Mouse (Mus musculus) MEL (cell line): ENCODE results near the gene Zkscan6. TPM values are rescaled to one million over a fixed set of nuclear protein-coding genes. Genes with fewer than 3 reads are reported as not detected.

ENCODE experiments used
- DNase-seq: peaks from one replicate; pipeline ENCODE4 v3.0.0; 2011; ENCODE audit warnings: low read depth, low spot score
- H3K27ac ChIP-seq: 2 replicates; pipeline ENCODE4 v1.5.1; 2012; ENCODE audit warnings: low read depth, mild to moderate bottlenecking, control low read depth, low read length, moderate library complexity; ENCODE audit not compliant: control insufficient read depth
- H3K27me3 ChIP-seq, 2 experiments: fragments of 150-350 bp in 1 of 2; sonication (generic) in 1 of 2; 2 replicates each; pipeline ENCODE4 v1.6.1; 2012; ENCODE audit warnings: low read length in 2 of 2, mild to moderate bottlenecking in 2 of 2, improper control_type of control experiment in 1 of 2, moderate library complexity in 1 of 2; ENCODE audit not compliant: insufficient read depth in 2 of 2, control insufficient read depth in 1 of 2
- H3K36me3 ChIP-seq, 2 experiments: 2 replicates each; pipeline ENCODE4 v1.6.1; 2012 to 2014; ENCODE audit warnings: low read length in 2 of 2, improper control_type of control experiment in 1 of 2, inconsistent platforms in 1 of 2, mild to moderate bottlenecking in 1 of 2; ENCODE audit not compliant: insufficient read depth in 2 of 2, control insufficient read depth in 1 of 2
- H3K4me1 ChIP-seq, 2 experiments: fragments of 150-350 bp in 1 of 2; sonication (generic) in 1 of 2; 2 replicates each; pipeline ENCODE4 v1.6.1; 2012; ENCODE audit warnings: low read length in 2 of 2, improper control_type of control experiment in 1 of 2, mild to moderate bottlenecking in 1 of 2; ENCODE audit not compliant: insufficient read depth in 2 of 2, control insufficient read depth in 1 of 2
- H3K4me3 ChIP-seq, 2 experiments: fragments of 150-350 bp in 1 of 2; sonication (generic) in 1 of 2; 2 replicates each; pipeline ENCODE4 v1.5.1; 2012; ENCODE audit warnings: low read depth in 2 of 2, low read length in 2 of 2, mild to moderate bottlenecking in 2 of 2, moderate library complexity in 2 of 2, control low read depth in 1 of 2, improper control_type of control experiment in 1 of 2; ENCODE audit not compliant: control insufficient read depth in 1 of 2, insufficient read depth in 1 of 2
- H3K79me2 ChIP-seq: 2 replicates; pipeline ENCODE4 v1.6.1; 2012; ENCODE audit warnings: mild to moderate bottlenecking, low read length, moderate library complexity; ENCODE audit not compliant: control insufficient read depth, poor library complexity, insufficient read depth
- H3K9ac ChIP-seq: 2 replicates; pipeline ENCODE4 v1.6.1; 2012; ENCODE audit warnings: low read depth, mild to moderate bottlenecking, control low read depth, low read length, moderate library complexity; ENCODE audit not compliant: control insufficient read depth, poor library complexity, severe bottlenecking
- H3K9me3 ChIP-seq: fragments of 150-350 bp; sonication (generic); replicated peaks from 2 replicates; pipeline ENCODE4 v1.6.1; 2012; ENCODE audit warnings: mild to moderate bottlenecking, low read length, improper control_type of control experiment, moderate library complexity; ENCODE audit not compliant: insufficient read depth
- CHD1 ChIP-seq: IDR thresholded peaks from 2 replicates; pipeline ENCODE4 v1.6.1; 2012; ENCODE audit warnings: low read depth, mild to moderate bottlenecking, inconsistent platforms, low read length, improper control_type of control experiment
- CTCF ChIP-seq, 3 experiments: IDR thresholded peaks in 2 of 3; conservative IDR thresholded peaks in 1 of 3; 2 replicates each; pipeline ENCODE4 v1.5.1; 2011 to 2012; ENCODE audit warnings: low read length in 3 of 3, low read depth in 2 of 3, mild to moderate bottlenecking in 2 of 3, improper control_type of control experiment in 1 of 3, inconsistent platforms in 1 of 3, mixed read lengths in 1 of 3, moderate library complexity in 1 of 3; ENCODE audit not compliant: control insufficient read depth in 1 of 3, insufficient read depth in 1 of 3, poor library complexity in 1 of 3, severe bottlenecking in 1 of 3
- E2F4 ChIP-seq: IDR thresholded peaks from 2 replicates; pipeline ENCODE4 v1.6.1; 2011; ENCODE audit warnings: low read depth, low read length, improper control_type of control experiment, borderline replicate concordance
- ELF1 ChIP-seq: IDR thresholded peaks from 2 replicates; pipeline ENCODE4 v1.6.1; 2014; ENCODE audit warnings: low read depth, mild to moderate bottlenecking, inconsistent platforms, low read length, improper control_type of control experiment, moderate library complexity
- ETS1 ChIP-seq: IDR thresholded peaks from 2 replicates; pipeline ENCODE4 v1.6.1; 2012; ENCODE audit warnings: low read depth, mild to moderate bottlenecking, inconsistent platforms, low read length, improper control_type of control experiment, moderate library complexity
- GATA1 ChIP-seq: IDR thresholded peaks from 2 replicates; pipeline ENCODE4 v1.6.1; 2011; ENCODE audit warnings: low read depth, low read length, improper control_type of control experiment
- JUND ChIP-seq: IDR thresholded peaks from 2 replicates; pipeline ENCODE4 v1.6.1; 2011; ENCODE audit warnings: low read depth, mild to moderate bottlenecking, improper control_type of control experiment, low read length
- MAX ChIP-seq: IDR thresholded peaks from 2 replicates; pipeline ENCODE4 v1.6.1; 2011; ENCODE audit warnings: low read length, improper control_type of control experiment
- MYB ChIP-seq: IDR thresholded peaks from 2 replicates; pipeline ENCODE4 v1.6.1; 2011; ENCODE audit warnings: mild to moderate bottlenecking, low read depth, low read length, improper control_type of control experiment
- POLR2AphosphoS2 ChIP-seq: IDR thresholded peaks from 2 replicates; pipeline ENCODE4 v1.6.1; 2011; ENCODE audit warnings: low read length, improper control_type of control experiment
- POLR2AphosphoS5 ChIP-seq: IDR thresholded peaks from 2 replicates; pipeline ENCODE4 v1.6.1; 2012; ENCODE audit warnings: low read depth, borderline replicate concordance, mild to moderate bottlenecking, inconsistent platforms, low read length, moderate library complexity, mixed read lengths
- SMC3 ChIP-seq: IDR thresholded peaks from 2 replicates; pipeline ENCODE4 v1.6.1; 2011; ENCODE audit warnings: low read depth, low read length, improper control_type of control experiment
- TAL1 ChIP-seq: IDR thresholded peaks from 2 replicates; pipeline ENCODE4 v1.6.1; 2012; ENCODE audit warnings: mild to moderate bottlenecking, inconsistent platforms, low read length, moderate library complexity, mixed read lengths
- TBP ChIP-seq: IDR thresholded peaks from 2 replicates; pipeline ENCODE4 v1.8.0; 2011; ENCODE audit warnings: low read depth, low read length, improper control_type of control experiment
- ZMIZ1 ChIP-seq: IDR thresholded peaks from 2 replicates; pipeline ENCODE4 v1.6.1; 2012; ENCODE audit warnings: low read depth, mild to moderate bottlenecking, inconsistent platforms, low read length, improper control_type of control experiment, moderate library complexity
- polyA plus RNA-seq, 2 experiments: library from polyadenylated mRNA; stranded (reverse) in 1 of 2; unstranded in 1 of 2; fragments of >175 nt in 1 of 2; fragments of >200 nt in 1 of 2; gene quantifications; 2 replicates each; pipeline versions ENCODE4 v1.2.1 to v1.2.4; 2012; ENCODE audit warnings: low replicate concordance in 2 of 2, low read depth in 1 of 2; ENCODE audit not compliant: insufficient read length in 2 of 2, insufficient read depth in 1 of 2, missing spikeins in 1 of 2
- total RNA-seq: library from RNA; depleted of rRNA; stranded (reverse); fragments of 300-350 nt; gene quantifications from 2 replicates; pipeline ENCODE4 v1.2.3, GENCODE M21; 2012

The Zkscan6 gene
- total and polyA plus RNA-seq, 3 experiments, result 12.0 to 18.1 TPM; not detected in 1

- H3K27ac ChIP-seq, result no peak overlapping the region
- H3K4me3 ChIP-seq, result no peak overlapping the region
- H3K79me2 ChIP-seq, result no peaks in the 10 kb centered on the region
- no peak for TF ChIP-seq E2F4
- TF ChIP-seq CHD1, result no peak
- no peak for TF ChIP-seq JUND
- no peak for TF ChIP-seq MAX
- TF ChIP-seq SMC3, result peak; percentile 35
- no peak for TF ChIP-seq ELF1
- no peak for TF ChIP-seq GATA1
- no peak for TF ChIP-seq ZMIZ1
- peak in 2 of 3 experiments; percentile 29 to 44; a peak in 4 of 6 replicates for TF ChIP-seq CTCF (IDR thresholded peaks at IDR 0.05 in 2 of 3, conservative IDR thresholded peaks at IDR 0.05 in 1 of 3; ENCODE audit: control insufficient read depth in 1 of 3, insufficient read depth in 1 of 3, low read depth in 2 of 3, low read length in 3 of 3, poor library complexity in 1 of 3, severe bottlenecking in 1 of 3)
- TF ChIP-seq POLR2AphosphoS2, result no peak
- no peak for TF ChIP-seq POLR2AphosphoS5
- TF ChIP-seq, all 39 proteins: peak for 2
- H3K36me3 ChIP-seq, result peaks cover 0 to 23% of the 10 kb centered on the region in 2 experiments; a peak in 2 of 4 replicates
- H3K27me3 ChIP-seq, result no peaks in the 10 kb centered on the region
- peak; percentile 30 for DNase-seq
- H3K9me3 ChIP-seq, result no peaks in the 10 kb centered on the region
- H3K4me1 ChIP-seq, result no peaks in the 10 kb centered on the region; a peak in 1 of 4 replicates
- no peak overlapping the region for H3K9ac ChIP-seq
These were observed 13.9 kb downstream of the Zkscan6 start for GRCm38 (mm10) chr11:65820877-65821276.

GRCm38 (mm10) chr11:65824556-65824955 lies 17.6 kb downstream of the Zkscan6 start:
- no peak overlapping the region for H3K27ac ChIP-seq
- H3K79me2 ChIP-seq, result no peaks in the 10 kb centered on the region
- H3K36me3 ChIP-seq, result peaks cover 0 to 16% of the 10 kb centered on the region in 2 experiments; a peak in 2 of 4 replicates
- DNase-seq, result no peak
- no peak for TF ChIP-seq ETS1
- no peak for TF ChIP-seq TBP
- no peak for TF ChIP-seq ZMIZ1
- no peak overlapping the region for H3K9ac ChIP-seq
- H3K4me3 ChIP-seq, result no peak overlapping the region
- H3K9me3 ChIP-seq, result no peaks in the 10 kb centered on the region
- H3K27me3 ChIP-seq, result no peaks in the 10 kb centered on the region
- H3K4me1 ChIP-seq, result no peaks in the 10 kb centered on the region

GRCm38 (mm10) chr11:65838999-65839398 lies 32.0 kb downstream of the Zkscan6 start:
- Histone ChIP-seq H3K4me3 (no peak overlapping the region), H3K79me2 (no peaks in the 10 kb centered on the region), H3K27me3 (no peaks in the 10 kb centered on the region), H3K27ac (no peak overlapping the region), H3K36me3 (no peaks in the 10 kb centered on the region), H3K4me1 (no peaks in the 10 kb centered on the region), H3K9me3 (no peaks in the 10 kb centered on the region), H3K9ac (no peak overlapping the region)
- TF ChIP-seq MYB, result no peak
- TF ChIP-seq ETS1, result no peak
- TF ChIP-seq POLR2AphosphoS2, result no peak
- no peak for TF ChIP-seq CHD1
- no peak for TF ChIP-seq MAX
- no peak for TF ChIP-seq TAL1
- no peak for DNase-seq
